Comparison of ENCODE assay signal across 24 mouse cellular contexts in the genomic region with DNA sequence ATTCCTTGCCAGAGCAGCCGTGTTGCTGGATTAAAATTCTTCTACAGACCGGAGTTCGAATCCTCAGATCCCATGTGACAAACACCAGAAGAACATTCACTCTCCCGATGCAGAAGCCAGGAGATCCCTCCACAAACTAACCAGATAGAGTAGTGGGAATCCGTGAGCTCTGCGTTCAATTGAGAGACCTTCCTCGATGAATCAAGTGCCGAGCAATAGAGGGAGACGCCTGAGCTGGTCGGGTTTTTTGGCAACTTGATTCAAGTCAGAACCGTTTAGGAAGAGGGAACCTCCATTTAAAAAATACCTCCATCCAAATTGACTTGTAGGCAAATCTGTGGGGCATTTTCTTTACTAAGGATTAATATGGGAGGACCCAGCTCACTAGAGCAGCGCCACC.
"Had no signal": no experiment of that assay in that cellular context is flagged by ENCODE, and none has a peak within 500 bp of the region (broad histone marks: within the 10 kb centered on the region; RNA-seq: fewer than 3 reads in every experiment).

No protein-coding gene starts in this region.

- DNase-seq: gastrocnemius, postnatal 14 days; heart, adult 18-20 months; heart, postnatal 14 days; heart, postnatal 36 days; kidney, adult 11 months; kidney, adult 2 months; kidney, adult 9 months; kidney, postnatal 14 days; kidney, postnatal 36 days; liver; liver, embryonic 13.5 days had no signal

- H3K27ac ChIP-seq: heart, embryonic 10.5 days; heart, embryonic 13.5 days; heart, embryonic 15.5 days; hindbrain, embryonic 13.5 days; hindbrain, embryonic 15.5 days; hindbrain, postnatal 0 days; kidney, embryonic 15.5 days; kidney, postnatal 0 days; left cerebral cortex, adult 2 months; limb, embryonic 10.5 days; limb, embryonic 12.5 days; liver, embryonic 13.5 days had no signal

- H3K4me2 ChIP-seq: heart, embryonic 13.5 days; heart, embryonic 15.5 days; hindbrain, embryonic 13.5 days; hindbrain, embryonic 15.5 days; kidney, embryonic 15.5 days; limb, embryonic 12.5 days; liver, embryonic 11.5 days; liver, embryonic 13.5 days had no signal

- H3K4me3 ChIP-seq: heart, embryonic 10.5 days; heart, embryonic 13.5 days; heart, embryonic 15.5 days; hindbrain, embryonic 13.5 days; hindbrain, embryonic 15.5 days; kidney, embryonic 15.5 days; left cerebral cortex, adult 2 months; limb, embryonic 10.5 days; limb, embryonic 12.5 days; liver, embryonic 13.5 days had no signal

- H3K9me3 ChIP-seq: heart, embryonic 10.5 days; heart, embryonic 13.5 days; heart, embryonic 15.5 days; hindbrain, embryonic 13.5 days; hindbrain, embryonic 15.5 days; kidney, embryonic 15.5 days; limb, embryonic 10.5 days; liver, embryonic 13.5 days had no signal

- H3K36me3 ChIP-seq: heart, embryonic 10.5 days; heart, embryonic 13.5 days; heart, embryonic 15.5 days; hindbrain, embryonic 13.5 days; hindbrain, embryonic 15.5 days; kidney, embryonic 15.5 days; limb, embryonic 10.5 days; limb, embryonic 12.5 days; liver, embryonic 13.5 days had no signal

- H3K27me3 ChIP-seq: heart, embryonic 13.5 days; heart, embryonic 15.5 days; hindbrain, embryonic 13.5 days; hindbrain, embryonic 15.5 days; kidney, embryonic 15.5 days; limb, embryonic 12.5 days; liver, embryonic 13.5 days had no signal

- ATAC-seq: hindbrain, postnatal 0 days; intestine, embryonic 16.5 days had no signal

- H3K4me1 ChIP-seq: heart, embryonic 10.5 days; heart, embryonic 13.5 days; heart, embryonic 15.5 days; hindbrain, embryonic 15.5 days; limb, embryonic 12.5 days; liver, embryonic 13.5 days had no signal

- H3K9ac ChIP-seq: heart, embryonic 13.5 days; heart, embryonic 15.5 days; hindbrain, embryonic 13.5 days; hindbrain, embryonic 15.5 days; kidney, embryonic 15.5 days; limb, embryonic 12.5 days; liver, embryonic 13.5 days had no signal
